In the genomic region with DNA sequence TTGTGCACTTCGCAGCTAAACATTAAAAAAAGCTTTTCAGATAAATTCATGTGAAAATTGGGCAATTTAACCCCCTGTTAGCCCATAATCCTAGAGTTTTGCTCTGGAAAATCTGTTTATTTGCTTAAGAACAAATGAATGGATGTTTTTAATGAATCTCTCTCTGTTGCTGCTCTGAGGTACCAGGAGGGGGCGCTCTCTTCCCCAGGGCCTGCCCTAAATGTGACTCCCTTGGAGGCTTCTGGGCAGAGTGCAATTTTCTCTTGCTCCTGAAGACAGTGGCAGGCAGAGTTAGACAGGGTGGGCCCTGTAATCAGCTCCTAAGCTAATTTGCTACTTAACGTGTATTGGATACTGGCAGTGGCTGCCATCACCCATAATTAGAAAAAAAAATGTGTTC, we compare ENCODE assay signal across 14 mouse cellular contexts. TPM values are rescaled to one million over a fixed set of nuclear protein-coding genes. Genes with fewer than 3 reads are reported as not detected.
DNase-seq lines count a peak whose midpoint lies in the region; ATAC-seq and TF ChIP-seq lines count a peak whose summit lies in the region.
"Had no signal": no experiment of that assay in that cellular context is flagged by ENCODE, and none has a peak within 500 bp of the region (broad histone marks: within the 10 kb centered on the region; RNA-seq: fewer than 3 reads in every experiment).

No protein-coding gene starts in this region.

- H3K4me3 ChIP-seq in left cerebral cortex, adult 2 months: no peak overlapping the region
- H3K4me3 ChIP-seq in kidney, embryonic 14.5 days (ENCODE audit: low read length): no peak overlapping the region
- H3K4me3 ChIP-seq: embryonic facial prominence, embryonic 13.5 days; limb, embryonic 15.5 days had no signal

- peaks cover 29% of the 10 kb centered on the region for H3K27me3 ChIP-seq in kidney, embryonic 14.5 days (ENCODE audit: control insufficient read depth, insufficient read depth, low read length)

- ATAC-seq in kidney, embryonic 14.5 days (ENCODE audit: low FRiP score, low TSS enrichment): no peak

- H3K27ac ChIP-seq in left cerebral cortex, adult 2 months: no peak overlapping the region
- H3K27ac ChIP-seq in kidney, embryonic 14.5 days (ENCODE audit: low read depth, low read length): no peak overlapping the region
- H3K27ac ChIP-seq: embryonic facial prominence, embryonic 13.5 days; limb, embryonic 15.5 days had no signal

- H3K4me2 ChIP-seq in kidney, embryonic 14.5 days (replicated peaks; ENCODE audit: low read depth, low read length): no peak overlapping the region
- H3K4me2 ChIP-seq: embryonic facial prominence, embryonic 13.5 days; limb, embryonic 15.5 days had no signal

- 63% methylated on average over 3 of the region's 3 CpGs for WGBS in kidney, embryonic 14.5 days

- no peak overlapping the region for H3K9ac ChIP-seq in kidney, embryonic 14.5 days (ENCODE audit: low read depth, low read length)
- H3K9ac ChIP-seq: embryonic facial prominence, embryonic 13.5 days; limb, embryonic 15.5 days had no signal

- no peak for DNase-seq in left cerebral cortex, adult 2 months (ENCODE audit: extremely low spot score in 1 of 2, low spot score in 2 of 2)
- no peak for DNase-seq in left cerebral cortex, postnatal 36 days (ENCODE audit: low spot score in 2 of 2)
- peak; percentile 28 for DNase-seq in 416B (ENCODE audit: low read depth)
- peak; percentile 24 to 26 for DNase-seq in B cell, adult 2 months
- DNase-seq in c-Kit-negative CD71-positive TER-119-positive erythroid progenitor cells, embryonic 14.5 days (ENCODE audit: low read depth, low spot score): peak; percentile 3
- DNase-seq in embryo, embryonic 10.5 days (ENCODE audit: low spot score): no peak
- DNase-seq: cerebellum, adult 11 months; kidney, adult 2 months; thymus, adult 18-20 months had no signal

- TF ChIP-seq CTCF in left cerebral cortex, adult 2 months (IDR thresholded peaks at IDR 0.05): peak; percentile 62

- intact Hi-C loops in left cerebral cortex, adult 2 months (cut with DNase I): loop anchor here (5.0 kb wide), 1 partner anchor 205 kb away; no protein-coding TSS in a partner anchor
- intact Hi-C loops in left cerebral cortex, postnatal 36 days (cut with DNase I): no loop called here

- no peaks in the 10 kb centered on the region for H3K36me3 ChIP-seq in kidney, embryonic 14.5 days (ENCODE audit: control insufficient read depth, insufficient read depth, low read length)
- H3K36me3 ChIP-seq: embryonic facial prominence, embryonic 13.5 days; limb, embryonic 15.5 days had no signal

- H3K9me3 ChIP-seq in kidney, embryonic 14.5 days (ENCODE audit: control insufficient read depth, low read length): no peaks in the 10 kb centered on the region
- H3K9me3 ChIP-seq: embryonic facial prominence, embryonic 13.5 days; limb, embryonic 15.5 days had no signal

- H3K4me1 ChIP-seq in kidney, embryonic 14.5 days (ENCODE audit: control insufficient read depth, insufficient read depth, low read length): no peaks in the 10 kb centered on the region

RNA-seq across cellular contexts. Expression of a gene that starts 3.8 kb away (rescaled TPM):
- total RNA-seq in left cerebral cortex, adult 2 months (2021): 10 to 100 TPM; 65.7 to 75.2 TPM
- 10 to 100 TPM; 73.7 to 79.1 TPM for total RNA-seq in left cerebral cortex, postnatal 36 days (2021)
- 3.4 and 3.8 TPM in 2 replicates for polyA plus RNA-seq in kidney, embryonic 14.5 days (2014; fragmentation: Nextera tagmentation; extraction: Ambion mirVana)
- total RNA-seq: megakaryocyte, adult 5-6 weeks had no signal
- polyA plus RNA-seq: heart, embryonic 14.5 days had no signal

Comparison
In these comparisons a context has a peak if more than half of its experiments do, and no peak if none do; other contexts are left out.
1. DNase-seq: peak in 416B (single experiment), B cell, adult 2 months (2 of 2) and c-Kit-negative CD71-positive TER-119-positive erythroid progenitor cells, embryonic 14.5 days (single experiment); none in left cerebral cortex, adult 2 months (0 of 2), left cerebral cortex, postnatal 36 days (0 of 2) and embryo, embryonic 10.5 days (single experiment).